Mouse (Mus musculus): ENCODE results near the gene Slc38a4.

DNA sequence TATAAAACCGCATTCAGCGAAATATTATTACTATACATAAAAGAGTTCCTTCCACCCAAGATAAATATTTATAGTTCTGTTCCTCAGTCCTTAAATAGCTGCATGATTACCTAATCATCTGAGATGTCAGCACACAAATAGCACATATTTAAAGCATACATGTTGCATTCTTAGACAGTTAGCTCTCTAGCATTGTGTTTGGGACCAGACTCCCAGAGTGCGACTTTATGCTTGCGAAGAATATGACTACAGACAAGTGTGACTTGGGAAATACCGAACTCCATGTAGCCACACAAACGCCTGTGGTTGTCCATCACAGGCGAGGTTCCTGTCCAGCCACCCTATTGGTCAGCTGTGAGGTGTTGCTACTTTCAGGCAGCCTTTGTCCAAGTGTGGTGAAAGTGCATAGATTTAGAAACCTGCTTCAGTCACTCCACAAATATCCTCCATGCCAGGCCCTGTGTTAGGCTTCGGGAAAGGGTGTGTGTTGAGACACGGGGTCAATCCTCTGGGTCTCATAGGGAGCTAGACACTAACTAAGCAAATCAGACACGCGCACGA, 40.6 kb downstream of the Slc38a4 start:
- TF ChIP-seq CTCF (IDR thresholded peaks at IDR 0.05) (no peak), EP300 (IDR thresholded peaks at IDR 0.05) (peak; percentile 30; the same call in 1 of the 2 replicates)
